Comparison of ENCODE assay signal across 8 mouse cellular contexts in the genomic region with DNA sequence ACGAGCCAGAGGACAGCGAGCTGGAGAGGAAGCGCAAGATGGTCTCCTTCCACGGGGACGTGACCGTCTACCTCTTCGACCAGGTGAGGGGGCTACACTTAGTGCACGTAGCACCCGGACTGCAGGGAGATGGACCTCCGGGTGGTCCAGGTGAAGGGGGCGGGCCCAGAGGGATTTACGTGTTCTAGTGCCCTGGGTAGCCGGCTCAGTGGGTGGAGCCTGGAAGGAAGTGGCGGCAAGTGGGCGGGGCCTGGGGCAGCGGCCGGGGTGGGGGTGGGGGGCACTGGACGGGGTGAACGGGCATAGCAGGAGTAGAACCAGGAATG. TPM values are rescaled to one million over a fixed set of nuclear protein-coding genes. Genes with fewer than 3 reads are reported as not detected.
DNase-seq lines count a peak whose midpoint lies in the region; ATAC-seq and TF ChIP-seq lines count a peak whose summit lies in the region.

No protein-coding gene starts in this region.

- peaks cover 60% of the 10 kb centered on the region for H3K36me3 ChIP-seq in embryonic facial prominence, embryonic 10.5 days (replicated peaks)
- 0 out of 2 replicates have a peak, but pooled peaks cover 10% of the 10 kb centered on the region for H3K36me3 ChIP-seq in intestine, embryonic 14.5 days (ENCODE audit: control insufficient read depth, insufficient read depth, low read length)
- no peaks in the 10 kb centered on the region for H3K36me3 ChIP-seq in liver, postnatal 0 days (replicated peaks; ENCODE audit: insufficient read depth, low read length)
- no peaks in the 10 kb centered on the region for H3K36me3 ChIP-seq in stomach, embryonic 15.5 days

- H3K4me3 ChIP-seq in embryonic facial prominence, embryonic 10.5 days: peak overlapping the region; percentile 61
- peak overlapping the region; percentile 44 for H3K4me3 ChIP-seq in intestine, embryonic 14.5 days (ENCODE audit: low read depth, low read length)
- H3K4me3 ChIP-seq in liver, postnatal 0 days (ENCODE audit: low read depth, low read length): peak overlapping the region; percentile 49
- peak overlapping the region; percentile 48 for H3K4me3 ChIP-seq in stomach, embryonic 15.5 days (replicated peaks)

- H3K9ac ChIP-seq in intestine, embryonic 14.5 days (ENCODE audit: low read length): peak overlapping the region; percentile 40
- H3K9ac ChIP-seq in liver, postnatal 0 days (replicated peaks): peak overlapping the region; percentile 42; the same call in 1 of the 2 replicates
- H3K9ac ChIP-seq in stomach, embryonic 15.5 days: peak overlapping the region; percentile 37; the same call in 1 of the 2 replicates

- H3K27ac ChIP-seq in embryonic facial prominence, embryonic 10.5 days (replicated peaks): peak overlapping the region; percentile 40; the same call in 1 of the 2 replicates
- no peak overlapping the region for H3K27ac ChIP-seq in intestine, embryonic 14.5 days (ENCODE audit: low read depth)
- no peak overlapping the region for H3K27ac ChIP-seq in liver, postnatal 0 days (ENCODE audit: low read depth)
- no peak overlapping the region for H3K27ac ChIP-seq in stomach, embryonic 15.5 days

- TF ChIP-seq CTCF in liver, postnatal 0 days (IDR thresholded peaks at IDR 0.05; ENCODE audit: low read depth): no peak

- peaks cover 75% of the 10 kb centered on the region for H3K27me3 ChIP-seq in embryonic facial prominence, embryonic 10.5 days (replicated peaks; ENCODE audit: low read depth, poor library complexity, severe bottlenecking)
- peaks cover 21% of the 10 kb centered on the region for H3K27me3 ChIP-seq in intestine, embryonic 14.5 days (replicated peaks; ENCODE audit: control insufficient read depth, insufficient read depth, low read length)
- H3K27me3 ChIP-seq in liver, postnatal 0 days (ENCODE audit: insufficient read depth, low read length): peaks cover 53% of the 10 kb centered on the region
- H3K27me3 ChIP-seq in stomach, embryonic 15.5 days (replicated peaks): 0 out of 2 replicates have a peak, but pooled peaks cover 3% of the 10 kb centered on the region

- no peaks in the 10 kb centered on the region for H3K9me3 ChIP-seq in embryonic facial prominence, embryonic 10.5 days
- H3K9me3 ChIP-seq in intestine, embryonic 14.5 days (ENCODE audit: control insufficient read depth, low read length): no peaks in the 10 kb centered on the region
- no peaks in the 10 kb centered on the region for H3K9me3 ChIP-seq in liver, postnatal 0 days (ENCODE audit: low read length)
- no peaks in the 10 kb centered on the region for H3K9me3 ChIP-seq in stomach, embryonic 15.5 days

- peak; percentile 47 to 52 for DNase-seq in lung, adult 18-20 months
- no peak for DNase-seq in lung, postnatal 25 days (ENCODE audit: low spot score)
- peak; percentile 64 for DNase-seq in embryonic facial prominence, embryonic 10.5 days (ENCODE audit: low spot score)
- DNase-seq in intestine, embryonic 14.5 days (ENCODE audit: low spot score): peak; percentile 66
- DNase-seq in liver, postnatal 0 days: peak; percentile 43
- DNase-seq in urinary bladder, postnatal 14 days (ENCODE audit: low spot score): no peak
- DNase-seq in urinary bladder, adult 2 months (ENCODE audit: low spot score): no peak

- 2% methylated on average over 19 of the region's 19 CpGs for WGBS in embryonic facial prominence, embryonic 10.5 days
- 4% methylated on average over 19 of the region's 19 CpGs for WGBS in intestine, embryonic 14.5 days
- WGBS in liver, postnatal 0 days (ENCODE audit: insufficient replicate concordance): 2% methylated on average over 19 of the region's 19 CpGs
- 6% methylated on average over 19 of the region's 19 CpGs for WGBS in stomach, embryonic 15.5 days

- peaks cover 37% of the 10 kb centered on the region for H3K4me1 ChIP-seq in embryonic facial prominence, embryonic 10.5 days
- peaks cover 8% of the 10 kb centered on the region for H3K4me1 ChIP-seq in intestine, embryonic 14.5 days (replicated peaks; ENCODE audit: control insufficient read depth, insufficient read depth, low read length)
- H3K4me1 ChIP-seq in liver, postnatal 0 days (ENCODE audit: insufficient read depth): peaks cover 26% of the 10 kb centered on the region
- peaks cover 18% of the 10 kb centered on the region for H3K4me1 ChIP-seq in stomach, embryonic 15.5 days

- ATAC-seq in intestine, embryonic 14.5 days (replicated peaks; ENCODE audit: low FRiP score, low TSS enrichment, low read depth): no peak
- ATAC-seq in liver, postnatal 0 days: no peak
- ATAC-seq in stomach, embryonic 15.5 days (ENCODE audit: insufficient read depth, low FRiP score, low read depth): no peak

- peak overlapping the region; percentile 88 for H3K4me2 ChIP-seq in intestine, embryonic 14.5 days (ENCODE audit: low read length)
- peak overlapping the region; percentile 75 for H3K4me2 ChIP-seq in liver, postnatal 0 days (ENCODE audit: low read depth, low read length)
- peak overlapping the region; percentile 93 for H3K4me2 ChIP-seq in stomach, embryonic 15.5 days

- no peak for TF ChIP-seq EP300 in liver, postnatal 0 days (IDR thresholded peaks at IDR 0.05; ENCODE audit: low read depth)

RNA-seq across cellular contexts. Expression of gene Sult2b1, which starts 14.0 kb away (rescaled TPM):
- 1.6 and 1.7 TPM in 2 replicates for polyA plus RNA-seq in embryonic facial prominence, embryonic 10.5 days (2016; fragmentation: Nextera tagmentation; extraction: Ambion mirVana)
- 1.2 and 2.3 TPM in 2 replicates for polyA plus RNA-seq in intestine, embryonic 14.5 days (2014; fragmentation: Nextera tagmentation; extraction: Ambion mirVana)
- 0.26 and 0.38 TPM in 2 replicates for polyA plus RNA-seq in liver, postnatal 0 days (2015; fragmentation: Nextera tagmentation; extraction: Ambion mirVana)
- polyA plus RNA-seq in stomach, embryonic 15.5 days (2015; fragmentation: Nextera tagmentation; extraction: Ambion mirVana): 6.7 and 14.4 TPM in 2 replicates
- 1.3 and 1.5 TPM in 2 replicates for polyA plus RNA-seq in urinary bladder, adult 2 months (2012; rRNA removed)

RNA-seq across cellular contexts. Expression of gene Lmtk3, which starts 14.9 kb away (rescaled TPM):
- polyA plus RNA-seq in embryonic facial prominence, embryonic 10.5 days (2016; fragmentation: Nextera tagmentation; extraction: Ambion mirVana): 2.1 and 3.0 TPM in 2 replicates
- 1.5 and 1.9 TPM in 2 replicates for polyA plus RNA-seq in intestine, embryonic 14.5 days (2014; fragmentation: Nextera tagmentation; extraction: Ambion mirVana)
- not detected in 2 replicates for polyA plus RNA-seq in liver, postnatal 0 days (2015; fragmentation: Nextera tagmentation; extraction: Ambion mirVana)
- polyA plus RNA-seq in stomach, embryonic 15.5 days (2015; fragmentation: Nextera tagmentation; extraction: Ambion mirVana): 1.1 and 1.9 TPM in 2 replicates
- 2.5 and 2.9 TPM in 2 replicates for polyA plus RNA-seq in urinary bladder, adult 2 months (2012; rRNA removed)

RNA-seq across cellular contexts. Expression of gene Cyth2, which starts 15.9 kb away (rescaled TPM):
- 157 and 161 TPM in 2 replicates for polyA plus RNA-seq in embryonic facial prominence, embryonic 10.5 days (2016; fragmentation: Nextera tagmentation; extraction: Ambion mirVana)
- polyA plus RNA-seq in intestine, embryonic 14.5 days (2014; fragmentation: Nextera tagmentation; extraction: Ambion mirVana): 91.9 and 95.5 TPM in 2 replicates
- 21.4 and 24.2 TPM in 2 replicates for polyA plus RNA-seq in liver, postnatal 0 days (2015; fragmentation: Nextera tagmentation; extraction: Ambion mirVana)
- polyA plus RNA-seq in stomach, embryonic 15.5 days (2015; fragmentation: Nextera tagmentation; extraction: Ambion mirVana): 85.0 and 103 TPM in 2 replicates
- 61.5 and 68.7 TPM in 2 replicates for polyA plus RNA-seq in urinary bladder, adult 2 months (2012; rRNA removed)

RNA-seq across cellular contexts. Expression of gene Kcnj14, which starts 26.1 kb away (rescaled TPM):
- 0.88 and 1.5 TPM in 2 replicates for polyA plus RNA-seq in embryonic facial prominence, embryonic 10.5 days (2016; fragmentation: Nextera tagmentation; extraction: Ambion mirVana)
- 1.2 and 1.5 TPM in 2 replicates for polyA plus RNA-seq in intestine, embryonic 14.5 days (2014; fragmentation: Nextera tagmentation; extraction: Ambion mirVana)
- polyA plus RNA-seq in liver, postnatal 0 days (2015; fragmentation: Nextera tagmentation; extraction: Ambion mirVana): 0.11 and 0.32 TPM in 2 replicates
- polyA plus RNA-seq in stomach, embryonic 15.5 days (2015; fragmentation: Nextera tagmentation; extraction: Ambion mirVana): 1.0 and 1.4 TPM in 2 replicates
- 0.25 and 0.35 TPM in 2 replicates for polyA plus RNA-seq in urinary bladder, adult 2 months (2012; rRNA removed)

RNA-seq across cellular contexts. Expression of gene Grwd1, which starts 32.3 kb away (rescaled TPM):
- 127 and 132 TPM in 2 replicates for polyA plus RNA-seq in embryonic facial prominence, embryonic 10.5 days (2016; fragmentation: Nextera tagmentation; extraction: Ambion mirVana)
- polyA plus RNA-seq in intestine, embryonic 14.5 days (2014; fragmentation: Nextera tagmentation; extraction: Ambion mirVana): 86.9 and 95.1 TPM in 2 replicates
- 18.3 and 19.3 TPM in 2 replicates for polyA plus RNA-seq in liver, postnatal 0 days (2015; fragmentation: Nextera tagmentation; extraction: Ambion mirVana)
- polyA plus RNA-seq in stomach, embryonic 15.5 days (2015; fragmentation: Nextera tagmentation; extraction: Ambion mirVana): 57.0 and 64.3 TPM in 2 replicates
- 11.7 and 12.2 TPM in 2 replicates for polyA plus RNA-seq in urinary bladder, adult 2 months (2012; rRNA removed)

Comparison
In these comparisons a context has a peak if more than half of its experiments do, and no peak if none do; other contexts are left out.
1. DNase-seq: peak in lung, adult 18-20 months (2 of 2), embryonic facial prominence, embryonic 10.5 days (single experiment), intestine, embryonic 14.5 days (single experiment) and liver, postnatal 0 days (single experiment); none in lung, postnatal 25 days (single experiment), urinary bladder, postnatal 14 days (single experiment) and urinary bladder, adult 2 months (single experiment).
2. Peak in every context shown above with its lines, with median percentiles within 50 percentile points of each other: H3K4me3 ChIP-seq, H3K4me2 ChIP-seq and H3K9ac ChIP-seq.